In genomic region chr1:88809756-88810155, GRCm38 (mm10) we compare ENCODE assay signal across 26 mouse cellular contexts.
A peak's percentile ranks its signal among the peaks of the same experiment; 100 is the strongest.
DNase-seq lines count a peak whose midpoint lies in the region; ATAC-seq and TF ChIP-seq lines count a peak whose summit lies in the region.
"Had no signal": no experiment of that assay in that cellular context is flagged by ENCODE, and none has a peak within 500 bp of the region (broad histone marks: within the 10 kb centered on the region; RNA-seq: fewer than 3 reads in every experiment).

No protein-coding gene starts in this region.

- no peaks in the 10 kb centered on the region for H3K9me3 ChIP-seq in hindbrain, embryonic 11.5 days (ENCODE audit: control insufficient read depth, low read length)
- no peaks in the 10 kb centered on the region for H3K9me3 ChIP-seq in hindbrain, postnatal 0 days (ENCODE audit: low read length)
- H3K9me3 ChIP-seq in neural tube, embryonic 13.5 days = no peaks in the 10 kb centered on the region
- H3K9me3 ChIP-seq: heart, embryonic 13.5 days; hindbrain, embryonic 15.5 days; intestine, embryonic 15.5 days; midbrain, embryonic 13.5 days; stomach, embryonic 15.5 days had no signal

- peak; percentile 17 for DNase-seq in hindbrain, embryonic 11.5 days (ENCODE audit: low spot score)
- no peak for DNase-seq in hindbrain, postnatal 0 days (ENCODE audit: low spot score)
- DNase-seq in ES-CJ7 (ENCODE audit: low read depth, low spot score) = peak; percentile 66
- peak; percentile 51 for DNase-seq in embryo, embryonic 11 days
- no peak for DNase-seq in left cerebral cortex, adult 2 months (ENCODE audit: extremely low spot score in 1 of 2, low spot score in 2 of 2)
- no peak for DNase-seq in ovary, adult 18-20 months (ENCODE audit: low spot score)
- DNase-seq: adrenal gland, postnatal 36 days; B cell, adult 2 months; cerebellum, adult 9-11 months; forebrain, postnatal 0 days; gastrocnemius, postnatal 14 days; heart, adult 2 months; heart, postnatal 14 days; kidney, adult 9 months; kidney, postnatal 25 days; liver, embryonic 13.5 days; lung, adult 2 months; lung, postnatal 14 days; thymus, adult 18-20 months had no signal

- no peak for TF ChIP-seq CTCF in hindbrain, postnatal 0 days (IDR thresholded peaks at IDR 0.05; ENCODE audit: low read depth)
- no peak for TF ChIP-seq CTCF in left cerebral cortex, adult 2 months (IDR thresholded peaks at IDR 0.05)

- no peak overlapping the region for H3K4me3 ChIP-seq in hindbrain, embryonic 11.5 days (ENCODE audit: low read depth, low read length)
- H3K4me3 ChIP-seq in hindbrain, postnatal 0 days (ENCODE audit: low read length) = no peak overlapping the region
- H3K4me3 ChIP-seq in neural tube, embryonic 13.5 days = no peak overlapping the region
- H3K4me3 ChIP-seq in left cerebral cortex, adult 2 months = no peak overlapping the region
- H3K4me3 ChIP-seq: heart, adult 2 months; heart, embryonic 13.5 days; hindbrain, embryonic 15.5 days; intestine, embryonic 15.5 days; layer of hippocampus, adult 2 months; liver, embryonic 13.5 days; midbrain, embryonic 13.5 days; stomach, embryonic 15.5 days had no signal

- H3K9ac ChIP-seq in hindbrain, embryonic 11.5 days (ENCODE audit: low read depth, low read length) = no peak overlapping the region
- H3K9ac ChIP-seq in hindbrain, postnatal 0 days (replicated peaks; ENCODE audit: low read length) = no peak overlapping the region
- H3K9ac ChIP-seq in neural tube, embryonic 13.5 days = no peak overlapping the region
- H3K9ac ChIP-seq: forebrain, postnatal 0 days; heart, embryonic 13.5 days; hindbrain, embryonic 15.5 days; intestine, embryonic 15.5 days; liver, embryonic 13.5 days; midbrain, embryonic 13.5 days; stomach, embryonic 15.5 days had no signal

- peaks cover 6% of the 10 kb centered on the region; the same call in 1 of the 2 replicates for H3K4me1 ChIP-seq in hindbrain, embryonic 11.5 days (replicated peaks; ENCODE audit: control insufficient read depth, insufficient read depth, low read length)
- peaks cover 7% of the 10 kb centered on the region; the same call in 1 of the 2 replicates for H3K4me1 ChIP-seq in hindbrain, postnatal 0 days (ENCODE audit: insufficient read depth, low read length)
- peaks cover 30% of the 10 kb centered on the region for H3K4me1 ChIP-seq in neural tube, embryonic 13.5 days (replicated peaks)
- H3K4me1 ChIP-seq: heart, embryonic 13.5 days; intestine, embryonic 15.5 days; liver, embryonic 13.5 days; stomach, embryonic 15.5 days had no signal

- 38% methylated on average over 2 of the region's 2 CpGs for WGBS in hindbrain, embryonic 11.5 days
- WGBS in hindbrain, postnatal 0 days = 56% methylated on average over 2 of the region's 2 CpGs
- 24% methylated on average over 2 of the region's 2 CpGs for WGBS in neural tube, embryonic 13.5 days

- H3K27ac ChIP-seq in hindbrain, embryonic 11.5 days (ENCODE audit: low read depth, low read length) = no peak overlapping the region
- H3K27ac ChIP-seq in hindbrain, postnatal 0 days = no peak overlapping the region
- peak overlapping the region; percentile 43; the same call in 1 of the 2 replicates for H3K27ac ChIP-seq in neural tube, embryonic 13.5 days (replicated peaks)
- H3K27ac ChIP-seq in left cerebral cortex, adult 2 months = no peak overlapping the region
- H3K27ac ChIP-seq: heart, adult 2 months; heart, embryonic 13.5 days; hindbrain, embryonic 15.5 days; intestine, embryonic 15.5 days; layer of hippocampus, adult 2 months; liver, embryonic 13.5 days; midbrain, embryonic 13.5 days; stomach, embryonic 15.5 days had no signal

- H3K36me3 ChIP-seq in hindbrain, embryonic 11.5 days (ENCODE audit: control insufficient read depth, insufficient read depth, low read length) = no peaks in the 10 kb centered on the region
- H3K36me3 ChIP-seq in hindbrain, postnatal 0 days (ENCODE audit: insufficient read depth, low read length) = no peaks in the 10 kb centered on the region
- no peaks in the 10 kb centered on the region for H3K36me3 ChIP-seq in neural tube, embryonic 13.5 days
- H3K36me3 ChIP-seq: heart, embryonic 13.5 days; hindbrain, embryonic 15.5 days; intestine, embryonic 15.5 days; liver, embryonic 13.5 days; midbrain, embryonic 13.5 days; stomach, embryonic 15.5 days had no signal

- no peaks in the 10 kb centered on the region for H3K27me3 ChIP-seq in hindbrain, embryonic 11.5 days (ENCODE audit: control insufficient read depth, insufficient read depth, low read length)
- no peaks in the 10 kb centered on the region for H3K27me3 ChIP-seq in hindbrain, postnatal 0 days (ENCODE audit: insufficient read depth, low read length)
- H3K27me3 ChIP-seq in neural tube, embryonic 13.5 days = no peaks in the 10 kb centered on the region
- H3K27me3 ChIP-seq: heart, embryonic 13.5 days; hindbrain, embryonic 15.5 days; intestine, embryonic 15.5 days; liver, embryonic 13.5 days; midbrain, embryonic 13.5 days; stomach, embryonic 15.5 days had no signal

- intact Hi-C loops in left cerebral cortex, adult 2 months (cut with DNase I) = no loop called here

- no peak overlapping the region for H3K4me2 ChIP-seq in hindbrain, embryonic 11.5 days (replicated peaks; ENCODE audit: low read depth, low read length)
- no peak overlapping the region for H3K4me2 ChIP-seq in hindbrain, postnatal 0 days (ENCODE audit: low read depth, low read length)
- no peak overlapping the region for H3K4me2 ChIP-seq in neural tube, embryonic 13.5 days
- H3K4me2 ChIP-seq: heart, embryonic 13.5 days; hindbrain, embryonic 15.5 days; intestine, embryonic 15.5 days; liver, embryonic 13.5 days; midbrain, embryonic 13.5 days; stomach, embryonic 15.5 days had no signal

- ATAC-seq in hindbrain, embryonic 11.5 days (ENCODE audit: low FRiP score) = no peak
- no peak for ATAC-seq in hindbrain, postnatal 0 days
- ATAC-seq in neural tube, embryonic 13.5 days (ENCODE audit: low read depth) = no peak
- ATAC-seq: forebrain, postnatal 0 days; intestine, embryonic 15.5 days; midbrain, embryonic 13.5 days had no signal

Comparison
In these comparisons a context has a peak if more than half of its experiments do, and no peak if none do; other contexts are left out.
1. DNase-seq: peak in hindbrain, embryonic 11.5 days (single experiment), ES-CJ7 (single experiment) and embryo, embryonic 11 days (single experiment); none in hindbrain, postnatal 0 days (single experiment), left cerebral cortex, adult 2 months (0 of 2) and ovary, adult 18-20 months (single experiment).